Mouse (Mus musculus) E14TG2a.4 (cell line): ENCODE measurements around the gene Cdc26.

Experiments used
- H3K27me3 ChIP-seq: 2 replicates; pipeline ENCODE4 v1.6.1; 2014; ENCODE audit warnings: low read length, control low read depth; ENCODE audit not compliant: insufficient read depth
- H3K36me3 ChIP-seq: 2 replicates; pipeline ENCODE4 v1.6.1; 2014; ENCODE audit warnings: low read length, control low read depth; ENCODE audit not compliant: insufficient read depth
- H3K4me1 ChIP-seq: replicated peaks from 2 replicates; pipeline ENCODE4 v1.6.1; 2014; ENCODE audit warnings: low read depth, low read length, control low read depth
- H3K4me3 ChIP-seq: replicated peaks from 2 replicates; pipeline ENCODE4 v1.5.1; 2014; ENCODE audit warnings: mild to moderate bottlenecking, low read length
- H3K9me3 ChIP-seq: 2 replicates; pipeline ENCODE4 v1.6.1; 2014; ENCODE audit warnings: low read length, control low read depth
- CTCF ChIP-seq: conservative IDR thresholded peaks from 2 replicates; pipeline ENCODE4 v1.5.1; 2014; ENCODE audit warnings: low read length
- NANOG ChIP-seq: IDR thresholded peaks from 2 replicates; pipeline ENCODE4 v1.6.1; 2014; ENCODE audit warnings: borderline replicate concordance, low read length, mixed read lengths
- POU5F1 ChIP-seq: IDR thresholded peaks from 2 replicates; pipeline ENCODE4 v1.6.1; 2014; ENCODE audit warnings: low read length, borderline replicate concordance

Cdc26 gene

GRCm38 (mm10) chr4:62389592-62390512, 18.6 kb downstream of the Cdc26 start:
- TF ChIP-seq POU5F1, result no peak
- TF ChIP-seq NANOG, result no peak
- TF ChIP-seq CTCF, result no peak
- H3K4me1 ChIP-seq, result peaks cover 17% of the 10 kb centered on the region
- H3K36me3 ChIP-seq, result peaks cover 80% of the 10 kb centered on the region
- no peaks in the 10 kb centered on the region for H3K27me3 ChIP-seq
- no peak overlapping the region for H3K4me3 ChIP-seq
- no peaks in the 10 kb centered on the region for H3K9me3 ChIP-seq

- TF ChIP-seq POU5F1 (no peak), NANOG (no peak), CTCF (no peak)
- peaks cover 3% of the 10 kb centered on the region; the same call in 1 of the 2 replicates for H3K4me1 ChIP-seq
- H3K4me3 ChIP-seq, result no peak overlapping the region
- no peaks in the 10 kb centered on the region for H3K9me3 ChIP-seq
- no peaks in the 10 kb centered on the region for H3K27me3 ChIP-seq
- H3K36me3 ChIP-seq, result peaks cover 46% of the 10 kb centered on the region
These were observed 23.0 kb downstream of the Cdc26 start for GRCm38 (mm10) chr4:62385439-62385838.

GRCm38 (mm10) chr4:62384159-62384558, 24.3 kb downstream of the Cdc26 start:
- Histone ChIP-seq H3K36me3 (peaks cover 38% of the 10 kb centered on the region), H3K4me3 (no peak overlapping the region), H3K9me3 (no peaks in the 10 kb centered on the region), H3K27me3 (no peaks in the 10 kb centered on the region), H3K4me1 (peaks cover 14% of the 10 kb centered on the region)
- TF ChIP-seq NANOG (no peak), CTCF (no peak), POU5F1 (no peak)

GRCm38 (mm10) chr4:62383752-62384151, 24.7 kb downstream of the Cdc26 start:
- Histone ChIP-seq H3K4me1 (peaks cover 18% of the 10 kb centered on the region), H3K4me3 (no peak overlapping the region), H3K9me3 (no peaks in the 10 kb centered on the region), H3K36me3 (peaks cover 34% of the 10 kb centered on the region), H3K27me3 (no peaks in the 10 kb centered on the region)
- TF ChIP-seq CTCF, result no peak

GRCm38 (mm10) chr4:62383207-62383606, 25.2 kb downstream of the Cdc26 start:
- Histone ChIP-seq H3K27me3 (no peaks in the 10 kb centered on the region), H3K9me3 (no peaks in the 10 kb centered on the region), H3K36me3 (peaks cover 32% of the 10 kb centered on the region), H3K4me1 (peaks cover 22% of the 10 kb centered on the region), H3K4me3 (no peak overlapping the region)
- TF ChIP-seq POU5F1, result no peak
- no peak for TF ChIP-seq CTCF
- TF ChIP-seq NANOG, result no peak

GRCm38 (mm10) chr4:62379724-62380381, 28.6 kb downstream of the Cdc26 start:
- Histone ChIP-seq H3K4me1 (peaks cover 26% of the 10 kb centered on the region), H3K36me3 (peaks cover 8% of the 10 kb centered on the region; the same call in 1 of the 2 replicates), H3K9me3 (no peaks in the 10 kb centered on the region), H3K27me3 (no peaks in the 10 kb centered on the region), H3K4me3 (no peak overlapping the region)
- TF ChIP-seq NANOG (no peak), CTCF (no peak), POU5F1 (no peak)

GRCm38 (mm10) chr4:62376123-62376522, 32.3 kb downstream of the Cdc26 start:
- H3K36me3 ChIP-seq, result peaks cover 8% of the 10 kb centered on the region; the same call in 1 of the 2 replicates
- H3K27me3 ChIP-seq, result no peaks in the 10 kb centered on the region
- no peak for TF ChIP-seq POU5F1
- TF ChIP-seq CTCF, result no peak
- no peak for TF ChIP-seq NANOG
- peaks cover 50% of the 10 kb centered on the region for H3K4me1 ChIP-seq
- no peaks in the 10 kb centered on the region for H3K9me3 ChIP-seq
- no peak overlapping the region for H3K4me3 ChIP-seq

GRCm38 (mm10) chr4:62374342-62374741, 34.1 kb downstream of the Cdc26 start:
- Histone ChIP-seq H3K4me3 (no peak overlapping the region), H3K36me3 (peaks cover 5% of the 10 kb centered on the region; the same call in 1 of the 2 replicates), H3K9me3 (no peaks in the 10 kb centered on the region), H3K27me3 (no peaks in the 10 kb centered on the region), H3K4me1 (peaks cover 38% of the 10 kb centered on the region)
- TF ChIP-seq NANOG (no peak), POU5F1 (no peak), CTCF (no peak)
